Comparison of ENCODE assay signal across 8 mouse cellular contexts in the genomic region with DNA sequence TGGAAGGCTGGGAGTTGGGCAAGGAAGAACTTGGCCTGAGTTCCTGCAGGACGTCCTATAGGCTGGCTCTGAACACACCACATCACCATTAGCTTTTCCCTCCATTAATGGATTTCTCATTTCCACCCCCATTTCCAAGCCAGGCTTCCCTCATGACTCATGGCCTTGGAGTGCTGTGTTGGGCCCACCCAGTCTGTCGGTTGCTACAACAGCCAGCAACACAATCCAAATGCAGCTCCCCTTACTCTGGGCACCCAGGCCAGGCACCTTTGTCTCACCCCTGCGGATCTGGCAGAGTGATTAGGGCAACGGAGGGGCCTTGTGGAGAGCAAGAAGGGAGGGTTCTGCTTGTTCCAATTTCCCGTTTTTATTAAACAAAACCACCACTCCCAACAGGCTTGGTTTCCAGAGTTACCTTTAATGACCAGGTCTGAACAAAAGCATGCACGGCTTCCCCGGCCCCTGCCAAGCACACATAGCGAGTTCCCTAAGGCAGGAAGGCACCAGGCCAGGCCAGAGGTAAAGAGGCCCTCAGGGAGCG. TPM values are rescaled to one million over a fixed set of nuclear protein-coding genes. Genes with fewer than 3 reads are reported as not detected.
DNase-seq lines count a peak whose midpoint lies in the region; ATAC-seq and TF ChIP-seq lines count a peak whose summit lies in the region.

No protein-coding gene starts in this region.

- peaks cover 81% of the 10 kb centered on the region for H3K36me3 ChIP-seq in C2C12 (ENCODE audit: control insufficient read depth, insufficient read depth)
- peaks cover 41% of the 10 kb centered on the region for H3K36me3 ChIP-seq in heart, adult 2 months (ENCODE audit: control insufficient read depth, insufficient read depth, low read length)
- H3K36me3 ChIP-seq in limb, embryonic 15.5 days, result peaks cover 23% of the 10 kb centered on the region
- no peaks in the 10 kb centered on the region for H3K36me3 ChIP-seq in hindbrain, embryonic 16.5 days (ENCODE audit: control insufficient read depth, insufficient read depth, low read length)

- ATAC-seq in Patski, result peak; percentile 76
- ATAC-seq in limb, embryonic 15.5 days (ENCODE audit: insufficient number of reproducible peaks, low FRiP score, low TSS enrichment, low read depth), result peak; percentile 76
- ATAC-seq in hindbrain, embryonic 16.5 days, result no peak

- CTCF ChIA-PET in Patski (lab: Charles Lee), result interaction anchor here (1.1 to 1.5 kb wide), 2 partner anchors 9 to 105 kb away, joined by 3 to 4 read pairs; partner anchors contain the start of gene Cavin1

- intact Hi-C loops in heart, adult 2 months (cut with DNase I), result loop anchor here (1.0 to 10.0 kb wide), 2 partner anchors 98 to 568 kb away; partner anchors contain the start of gene Jup

- TF ChIP-seq CTCF in C2C12 (IDR thresholded peaks at IDR 0.05; ENCODE audit: control insufficient read depth, insufficient read depth, insufficient read length), result no peak
- TF ChIP-seq CTCF in Patski (IDR thresholded peaks at IDR 0.05), result no peak
- TF ChIP-seq CTCF in heart, adult 2 months (IDR thresholded peaks at IDR 0.05), result no peak

- WGBS in heart, adult 2 months, result 11% methylated on average over 9 of the region's 9 CpGs
- WGBS in limb, embryonic 15.5 days, result 25% methylated on average over 9 of the region's 9 CpGs
- WGBS in hindbrain, embryonic 16.5 days, result 63% methylated on average over 9 of the region's 9 CpGs

- no peak; the same call in 1 of the 2 replicates for TF ChIP-seq POLR2A in heart, adult 2 months (IDR thresholded peaks at IDR 0.05; ENCODE audit: insufficient read depth, low read depth, low read length)

- peaks cover 43% of the 10 kb centered on the region for H3K4me1 ChIP-seq in heart, adult 2 months (ENCODE audit: control insufficient read depth, insufficient read depth, low read length)
- peaks cover 82% of the 10 kb centered on the region for H3K4me1 ChIP-seq in limb, embryonic 15.5 days
- peaks cover 10% of the 10 kb centered on the region for H3K4me1 ChIP-seq in hindbrain, embryonic 16.5 days (ENCODE audit: control insufficient read depth, insufficient read depth, low read depth, low read length)

- TF ChIP-seq EP300 in heart, adult 2 months (IDR thresholded peaks at IDR 0.05; ENCODE audit: insufficient read depth, low read depth, low read length), result peak; percentile 83

- H3K9me3 ChIP-seq in limb, embryonic 15.5 days, result no peaks in the 10 kb centered on the region
- H3K9me3 ChIP-seq in hindbrain, embryonic 16.5 days (ENCODE audit: control insufficient read depth, low read length), result no peaks in the 10 kb centered on the region

- POLR2A ChIA-PET in Patski (lab: Charles Lee), result interaction anchor here (0.8 kb wide), 1 partner anchor 98 kb away, joined by 3 read pairs; no protein-coding TSS in a partner anchor

- in situ Hi-C loops in Patski (cut with MboI; ENCODE audit: low pct_unique_long_range_greater_than_20kb), result no loop called here

- H3K79me2 ChIP-seq in C2C12 (ENCODE audit: control insufficient read depth, insufficient read depth), result peaks cover 99% of the 10 kb centered on the region
- H3K79me2 ChIP-seq in heart, adult 2 months (replicated peaks; ENCODE audit: control insufficient read depth, insufficient read depth, low read length), result peaks cover 3% of the 10 kb centered on the region; the same call in 1 of the 2 replicates

- H3K27ac ChIP-seq in heart, adult 2 months, result peak overlapping the region; percentile 100
- peak overlapping the region; percentile 86 for H3K27ac ChIP-seq in limb, embryonic 15.5 days
- H3K27ac ChIP-seq in hindbrain, embryonic 16.5 days (ENCODE audit: low read depth, low read length), result no peak overlapping the region

- peak overlapping the region; percentile 1 for H3ac ChIP-seq in C2C12 (ENCODE audit: control insufficient read depth, insufficient read length, low read depth)

- H3K9ac ChIP-seq in heart, adult 2 months (ENCODE audit: low read depth, low read length), result peak overlapping the region; percentile 32; the same call in 1 of the 2 replicates
- no peak overlapping the region for H3K9ac ChIP-seq in limb, embryonic 15.5 days
- no peak overlapping the region for H3K9ac ChIP-seq in hindbrain, embryonic 16.5 days (ENCODE audit: low read depth, low read length)

- DNase-seq in Patski (ENCODE audit: low read depth, low spot score), result no peak
- peak; percentile 77 to 87 for DNase-seq in heart, adult 2 months
- DNase-seq in frontal cortex, postnatal 10 days (ENCODE audit: low spot score in 2 of 2), result no peak
- DNase-seq in spleen, postnatal 14 days (ENCODE audit: low spot score in 2 of 2), result no peak
- DNase-seq in cerebellum, adult 11-12 months, result no peak

- no peak overlapping the region for H3K4me3 ChIP-seq in C2C12 (ENCODE audit: insufficient read depth, poor library complexity, severe bottlenecking)
- H3K4me3 ChIP-seq in heart, adult 2 months, result peak overlapping the region; percentile 99; the same call in 1 of the 2 replicates
- no peak overlapping the region for H3K4me3 ChIP-seq in limb, embryonic 15.5 days
- H3K4me3 ChIP-seq in hindbrain, embryonic 16.5 days (ENCODE audit: low read length), result no peak overlapping the region

- peaks cover 78% of the 10 kb centered on the region for H3K79me3 ChIP-seq in C2C12 (ENCODE audit: low read depth)

- H3K4me2 ChIP-seq in limb, embryonic 15.5 days, result 0 out of 2 replicates have a peak overlapping the region, but pooled peaks have one; percentile 20
- H3K4me2 ChIP-seq in hindbrain, embryonic 16.5 days (ENCODE audit: low read length), result no peak overlapping the region

- no peaks in the 10 kb centered on the region for H3K27me3 ChIP-seq in C2C12 (ENCODE audit: control insufficient read depth, insufficient read depth, insufficient read length)
- H3K27me3 ChIP-seq in Patski, result no peaks in the 10 kb centered on the region
- no peaks in the 10 kb centered on the region for H3K27me3 ChIP-seq in heart, adult 2 months (ENCODE audit: control insufficient read depth, insufficient read depth, low read length)
- H3K27me3 ChIP-seq in limb, embryonic 15.5 days, result peaks cover 18% of the 10 kb centered on the region
- peaks cover 20% of the 10 kb centered on the region for H3K27me3 ChIP-seq in hindbrain, embryonic 16.5 days (replicated peaks; ENCODE audit: control insufficient read depth, insufficient read depth, low read length)

TF ChIP-seq in C2C12, 6 proteins besides CTCF, POLR2A, EP300 and RAD21:
- TF ChIP-seq CEBPB (IDR thresholded peaks at IDR 0.05; ENCODE audit: low read depth), result peak; percentile 55
- no peak for TF ChIP-seq MAX (IDR thresholded peaks at IDR 0.05)
- peak; percentile 40 for TF ChIP-seq FOSL1 (IDR thresholded peaks at IDR 0.05; ENCODE audit: insufficient read depth, low read length, poor library complexity, severe bottlenecking)
TF ChIP-seq in C2C12: peak in this region for 2.

RNA-seq across cellular contexts. Expression of gene Cavin1, which starts 8.2 kb away (rescaled TPM):
- polyA plus RNA-seq in C2C12 (2012; fragmentation: generic; extraction: Trizol) (418 TPM), Patski (2021) (211 TPM)
- 100 to 1,000 TPM; 219 to 225 TPM for total RNA-seq in heart, adult 2 months (2021)
- polyA plus RNA-seq in heart, adult 2 months (2012; rRNA removed), result 114 and 135 TPM in 2 replicates
- polyA plus RNA-seq in limb, embryonic 15.5 days (2015; fragmentation: Nextera tagmentation; extraction: Ambion mirVana), result 368 and 413 TPM in 2 replicates
- polyA plus RNA-seq in hindbrain, embryonic 16.5 days (2015; fragmentation: Nextera tagmentation; extraction: Ambion mirVana), result 47.0 and 61.8 TPM in 2 replicates

RNA-seq across cellular contexts. Expression of gene Stat3, which starts 23.1 kb away (rescaled TPM):
- polyA plus RNA-seq in C2C12 (2012; fragmentation: generic; extraction: Trizol), result 36.1 TPM
- 152 TPM for polyA plus RNA-seq in Patski (2021)
- 10 to 100 TPM; 93.0 to 94.7 TPM for total RNA-seq in heart, adult 2 months (2021)
- polyA plus RNA-seq in heart, adult 2 months (2012; rRNA removed), result 85.8 and 134 TPM in 2 replicates
- 72.9 and 85.2 TPM in 2 replicates for polyA plus RNA-seq in limb, embryonic 15.5 days (2015; fragmentation: Nextera tagmentation; extraction: Ambion mirVana)
- 49.2 and 49.5 TPM in 2 replicates for polyA plus RNA-seq in hindbrain, embryonic 16.5 days (2015; fragmentation: Nextera tagmentation; extraction: Ambion mirVana)

RNA-seq across cellular contexts. Expression of gene Atp6v0a1, which starts 46.8 kb away (rescaled TPM):
- polyA plus RNA-seq in C2C12 (2012; fragmentation: generic; extraction: Trizol) (22.8 TPM), Patski (2021) (141 TPM)
- 10 to 100 TPM; 89.6 to 92.6 TPM for total RNA-seq in heart, adult 2 months (2021)
- 77.4 and 85.9 TPM in 2 replicates for polyA plus RNA-seq in heart, adult 2 months (2012; rRNA removed)
- polyA plus RNA-seq in limb, embryonic 15.5 days (2015; fragmentation: Nextera tagmentation; extraction: Ambion mirVana), result 39.5 and 43.6 TPM in 2 replicates
- polyA plus RNA-seq in hindbrain, embryonic 16.5 days (2015; fragmentation: Nextera tagmentation; extraction: Ambion mirVana), result 175 and 179 TPM in 2 replicates

Comparison
In these comparisons a context has a peak if more than half of its experiments do, and no peak if none do; other contexts are left out.
1. DNase-seq: peak in heart, adult 2 months (2 of 2); none in Patski (single experiment), frontal cortex, postnatal 10 days (0 of 2), spleen, postnatal 14 days (0 of 2) and cerebellum, adult 11-12 months (single experiment).